Mouse (Mus musculus) C2C12 (cell line): Measurements from ENCODE around the gene C2cd4d. TPM values are rescaled to one million over a fixed set of nuclear protein-coding genes. Genes with fewer than 3 reads are reported as not detected.

Experiments used
- H3K27me3 ChIP-seq: one replicate; pipeline ENCODE4 v1.6.1; 2011; ENCODE audit not compliant: control insufficient read depth, insufficient read depth, insufficient read length
- H3K36me3 ChIP-seq: one replicate; pipeline ENCODE4 v1.6.1; 2011; ENCODE audit not compliant: control insufficient read depth, insufficient read depth
- H3K4me3 ChIP-seq: one replicate; pipeline ENCODE4 v1.5.1; 2011; ENCODE audit warnings: mild to moderate bottlenecking, control low read depth; ENCODE audit not compliant: poor library complexity, insufficient read depth, severe bottlenecking
- H3K79me2 ChIP-seq: one replicate; pipeline ENCODE4 v1.6.1; 2011; ENCODE audit not compliant: control insufficient read depth, insufficient read depth
- H3K79me3 ChIP-seq: one replicate; pipeline ENCODE4 v1.6.1; 2011; ENCODE audit warnings: low read depth, control low read depth
- H3ac ChIP-seq: one replicate; pipeline ENCODE3; 2011; ENCODE audit warnings: low read depth; ENCODE audit not compliant: control insufficient read depth, insufficient read length
- CEBPB ChIP-seq: IDR thresholded peaks from one replicate; pipeline ENCODE4 v1.6.1; 2011; ENCODE audit warnings: low read depth, mild to moderate bottlenecking, control low read depth, moderate library complexity
- CTCF ChIP-seq: IDR thresholded peaks from one replicate; pipeline ENCODE4 v1.5.1; 2011; ENCODE audit not compliant: control insufficient read depth, insufficient read depth, insufficient read length
- FOSL1 ChIP-seq: IDR thresholded peaks from one replicate; pipeline ENCODE4 v1.8.0; 2011; ENCODE audit warnings: mild to moderate bottlenecking, low read length; ENCODE audit not compliant: poor library complexity, insufficient read depth, severe bottlenecking
- MAX ChIP-seq: IDR thresholded peaks from one replicate; pipeline ENCODE4 v1.6.1; 2011; ENCODE audit warnings: mild to moderate bottlenecking, control low read depth
- MYOD1 ChIP-seq: IDR thresholded peaks from one replicate; pipeline ENCODE4 v1.6.1; 2011; ENCODE audit warnings: low read depth; ENCODE audit not compliant: control insufficient read depth, insufficient read length
- MYOG ChIP-seq: IDR thresholded peaks from one replicate; pipeline ENCODE4 v1.6.1; 2011; ENCODE audit not compliant: control insufficient read depth, insufficient read length; ENCODE audit errors: extremely low read depth
- USF1 ChIP-seq: IDR thresholded peaks from one replicate; pipeline ENCODE4 v1.6.1; 2011; ENCODE audit warnings: low read depth, mild to moderate bottlenecking, control low read depth, moderate library complexity
- polyA plus RNA-seq: library from polyadenylated mRNA; unstranded; fragments of >200 nt; fragmentation: generic; extraction: Trizol; gene quantifications from one replicate; pipeline ENCODE4 v1.2.1, GENCODE M21; 2012; ENCODE audit warnings: missing spikeins

The C2cd4d gene
- polyA plus RNA-seq, 1 experiment: not detected

- no peaks in the 10 kb centered on the region for H3K27me3 ChIP-seq
- no peaks in the 10 kb centered on the region for H3K79me2 ChIP-seq
- no peak overlapping the region for H3ac ChIP-seq
- H3K4me3 ChIP-seq: no peak overlapping the region
- no peaks in the 10 kb centered on the region for H3K79me3 ChIP-seq
- H3K36me3 ChIP-seq: no peaks in the 10 kb centered on the region
- TF ChIP-seq MYOD1 (no peak), MAX (no peak), MYOG (no peak)
These were observed 10.9 kb downstream of the C2cd4d start for GRCm38 (mm10) chr3:94373090-94373489.

GRCm38 (mm10) chr3:94373597-94374011 lies 11.4 kb downstream of the C2cd4d start:
- TF ChIP-seq MYOG (no peak), CEBPB (no peak), CTCF (no peak), USF1 (no peak), FOSL1 (no peak), MAX (no peak), MYOD1 (no peak)
- H3K4me3 ChIP-seq: no peak overlapping the region
- H3K36me3 ChIP-seq: no peaks in the 10 kb centered on the region
- no peaks in the 10 kb centered on the region for H3K27me3 ChIP-seq
- H3K79me3 ChIP-seq: no peaks in the 10 kb centered on the region
- H3K79me2 ChIP-seq: no peaks in the 10 kb centered on the region
- H3ac ChIP-seq: no peak overlapping the region

GRCm38 (mm10) chr3:94374636-94375035 lies 12.4 kb downstream of the C2cd4d start:
- H3K27me3 ChIP-seq: no peaks in the 10 kb centered on the region
- H3ac ChIP-seq: no peak overlapping the region
- H3K79me3 ChIP-seq: no peaks in the 10 kb centered on the region

DNA sequence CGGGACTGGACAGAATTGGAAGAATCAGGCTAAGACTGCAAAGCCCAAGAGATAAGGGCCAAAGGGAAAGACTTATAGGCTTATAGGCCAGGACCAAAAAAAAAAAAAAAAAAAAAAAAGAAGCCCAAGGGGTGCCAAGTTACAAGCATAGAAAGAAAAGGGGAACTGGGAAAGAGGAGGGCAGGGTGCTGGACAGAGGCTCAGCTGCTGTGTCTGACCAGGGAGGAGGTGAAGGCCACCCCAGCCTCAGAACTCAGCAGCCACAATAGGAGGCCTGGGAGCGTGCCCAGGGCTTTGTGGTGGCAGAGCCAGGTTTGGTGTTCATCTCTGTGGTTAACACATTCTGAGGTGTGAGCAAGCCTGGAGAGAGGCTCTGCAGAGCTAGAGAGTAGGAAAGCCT lies 12.9 kb downstream of the C2cd4d start:
- Histone ChIP-seq H3K79me3 (no peaks in the 10 kb centered on the region), H3K27me3 (no peaks in the 10 kb centered on the region), H3K79me2 (no peaks in the 10 kb centered on the region), H3K4me3 (no peak overlapping the region), H3ac (no peak overlapping the region), H3K36me3 (no peaks in the 10 kb centered on the region)
- TF ChIP-seq USF1 (no peak), MYOG (no peak), CEBPB (no peak), FOSL1 (no peak), CTCF (no peak), MAX (no peak), MYOD1 (no peak)

More at GRCm38 (mm10) chr3:94374636-94375035, 12.4 kb downstream of the C2cd4d start:
- no peaks in the 10 kb centered on the region for H3K79me2 ChIP-seq
- H3K4me3 ChIP-seq: no peak overlapping the region
- H3K36me3 ChIP-seq: no peaks in the 10 kb centered on the region
- no peak for TF ChIP-seq CTCF
- TF ChIP-seq MYOG: no peak
- TF ChIP-seq CEBPB: no peak
- no peak for TF ChIP-seq USF1
- no peak for TF ChIP-seq MYOD1
- TF ChIP-seq MAX: no peak
- no peak for TF ChIP-seq FOSL1

- Histone ChIP-seq H3K27me3 (no peaks in the 10 kb centered on the region), H3K36me3 (no peaks in the 10 kb centered on the region), H3K79me2 (no peaks in the 10 kb centered on the region), H3ac (no peak overlapping the region), H3K79me3 (no peaks in the 10 kb centered on the region), H3K4me3 (no peak overlapping the region)
- TF ChIP-seq CTCF: no peak
These were observed 13.6 kb downstream of the C2cd4d start for GRCm38 (mm10) chr3:94375861-94376260.

- TF ChIP-seq USF1 (no peak), MYOD1 (no peak), MAX (no peak), CTCF (no peak), MYOG (no peak), CEBPB (no peak), FOSL1 (no peak)
- Histone ChIP-seq H3ac (no peak overlapping the region), H3K79me2 (no peaks in the 10 kb centered on the region), H3K27me3 (no peaks in the 10 kb centered on the region), H3K4me3 (no peak overlapping the region), H3K36me3 (no peaks in the 10 kb centered on the region), H3K79me3 (no peaks in the 10 kb centered on the region)
These were observed 15.0 kb downstream of the C2cd4d start for GRCm38 (mm10) chr3:94377028-94377923.
